Mouse (Mus musculus) cerebellum, adult 2 months (tissue): ENCODE measurements around the gene Nt5c3.

Experiments
- CTCF ChIP-seq: fragments of 200-500 bp; IDR thresholded peaks from 2 replicates; pipeline ENCODE4 v1.5.1; 2011; ENCODE audit warnings: low read depth, mild to moderate bottlenecking, control low read depth, low read length, moderate library complexity, borderline replicate concordance; ENCODE audit not compliant: insufficient read depth
- POLR2A ChIP-seq: fragments of 200-500 bp; IDR thresholded peaks from 2 replicates; pipeline ENCODE4 v1.6.1; 2011; ENCODE audit warnings: low read length, control low read depth, borderline replicate concordance; ENCODE audit not compliant: insufficient read depth

- TF ChIP-seq CTCF: no peak
- TF ChIP-seq POLR2A: no peak
Observed at GRCm38 (mm10) chr6:56920222-56921092, 3.3 kb downstream of the Nt5c3 start.
